Mouse (Mus musculus) liver, adult (tissue): ENCODE results near the gene Nudt21.

Source experiments
- GATA4 ChIP-seq: IDR thresholded peaks from 2 replicates; pipeline ENCODE4 v1.6.1; 2014; ENCODE audit warnings: mild to moderate bottlenecking, low read length; ENCODE audit not compliant: insufficient replicate concordance

The Nudt21 gene

GRCm38 (mm10) chr8:93972971-93973734 is 63.7 kb downstream of the Nudt21 start:
- no peak for TF ChIP-seq GATA4

- no peak for TF ChIP-seq GATA4
Observed at GRCm38 (mm10) chr8:93972211-93972610, 64.6 kb downstream of the Nudt21 start.

DNA sequence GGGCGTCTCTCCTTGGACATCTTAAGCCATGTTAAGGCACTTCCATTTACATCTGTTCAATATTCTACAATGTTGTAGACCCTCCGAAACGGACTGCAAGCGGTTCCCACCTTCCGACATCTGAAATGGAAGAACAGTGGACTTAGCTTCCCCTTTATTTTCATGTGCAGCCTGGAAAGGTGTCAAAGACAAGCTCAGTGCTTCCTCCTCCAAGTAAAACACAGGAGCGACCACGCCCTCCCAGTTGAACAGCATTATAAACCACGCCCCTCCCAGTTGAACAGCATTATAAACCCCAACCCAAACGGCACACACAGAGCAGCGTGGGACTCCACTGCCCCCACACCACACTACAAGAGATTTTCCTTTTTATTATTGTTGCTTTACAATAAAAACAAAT is 65.4 kb downstream of the Nudt21 start:
- no peak for TF ChIP-seq GATA4

DNA sequence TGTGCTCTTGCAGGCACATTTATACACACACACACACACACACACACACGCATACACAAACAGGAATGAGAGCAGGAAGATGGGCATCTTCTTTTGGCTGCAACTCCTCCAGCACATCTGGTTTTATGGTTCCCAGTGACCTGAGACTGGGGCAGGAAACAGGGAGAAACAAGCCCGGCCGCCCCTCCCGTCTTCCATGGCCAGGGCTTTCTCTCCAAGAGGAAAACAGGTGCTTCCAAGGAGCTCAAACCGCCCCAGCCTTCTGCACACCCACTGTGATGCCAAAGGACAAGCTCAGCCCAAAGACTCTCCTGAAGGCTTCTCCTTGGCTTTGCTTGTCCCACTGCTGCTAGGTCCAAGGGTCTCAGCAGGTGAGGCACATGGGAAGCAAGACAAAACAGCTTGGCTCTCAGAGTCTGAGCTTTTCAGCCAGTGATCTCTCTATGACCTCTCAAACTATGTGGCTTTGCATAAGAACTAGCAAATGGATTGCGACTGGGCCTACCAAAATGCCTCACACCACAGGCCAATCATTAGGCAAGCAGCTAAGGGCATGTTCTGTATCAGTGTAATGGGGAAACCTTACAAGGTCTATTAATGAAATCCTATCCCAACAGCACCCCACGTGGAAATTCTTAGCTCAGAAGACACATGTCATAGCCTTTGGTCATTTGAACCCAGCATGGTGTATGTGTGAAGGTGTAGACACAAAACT is 67.0 kb downstream of the Nudt21 start:
- no peak for TF ChIP-seq GATA4

- no peak for TF ChIP-seq GATA4
Observed at GRCm38 (mm10) chr8:93968293-93968692, 68.5 kb downstream of the Nudt21 start.
